Mouse (Mus musculus): ENCODE measurements at regions not wholly inside any gene's neighbourhood (a gene's known extent, or its start where the extent isn't known, plus 50 kb on each side); places are given as distances from the start of the nearest gene placed in this dataset.

GRCm38 (mm10) chr19:55995721-55996120 lies 254.1 kb downstream of the Tcf7l2 start:
- TF ChIP-seq EP300 (IDR thresholded peaks at IDR 0.05; ENCODE audit: low read depth) (no peak), CTCF (IDR thresholded peaks at IDR 0.05; ENCODE audit: low read depth) (no peak)

Measured in heart, postnatal 0 days (tissue).